Mouse (Mus musculus) hindbrain, embryonic 11.5 days (tissue): ENCODE measurements at regions not wholly inside any gene's neighbourhood (a gene's known extent, or its start where the extent isn't known, plus 50 kb on each side); places are given as distances from the start of the nearest gene placed in this dataset.

Experiments used
- ATAC-seq: fragments of 200-750 bp; cut with Nextera tagmentation; 2 replicates; pipeline ENCODE4 v1.8.0; 2017; ENCODE audit warnings: mild to moderate bottlenecking, moderate TSS enrichment, moderate library complexity; ENCODE audit not compliant: low FRiP score
- DNase-seq: peaks from one replicate; pipeline ENCODE4 v3.0.0-alpha.2; 2015; ENCODE audit warnings: low spot score
- H3K27ac ChIP-seq: fragments of 300-500 bp; sonication (generic); 2 replicates; pipeline ENCODE4 v1.5.1; 2014; ENCODE audit warnings: mild to moderate bottlenecking, low read depth, low read length
- H3K27me3 ChIP-seq: fragments of 300-500 bp; sonication (generic); 2 replicates; pipeline ENCODE4 v1.6.1; 2014; ENCODE audit warnings: mild to moderate bottlenecking, low read length, moderate library complexity, mixed read lengths; ENCODE audit not compliant: control insufficient read depth, insufficient read depth
- H3K36me3 ChIP-seq: fragments of 300-500 bp; sonication (generic); 2 replicates; pipeline ENCODE4 v1.6.1; 2014; ENCODE audit warnings: mild to moderate bottlenecking, low read length, moderate library complexity, mixed read lengths; ENCODE audit not compliant: control insufficient read depth, insufficient read depth
- H3K4me1 ChIP-seq: fragments of 300-500 bp; sonication (generic); replicated peaks from 2 replicates; pipeline ENCODE4 v1.6.1; 2014; ENCODE audit warnings: low read length, mixed read lengths; ENCODE audit not compliant: control insufficient read depth, insufficient read depth
- H3K4me2 ChIP-seq: fragments of 300-500 bp; sonication (generic); replicated peaks from 2 replicates; pipeline ENCODE4 v1.6.1; 2014; ENCODE audit warnings: mild to moderate bottlenecking, low read depth, low read length
- H3K4me3 ChIP-seq: fragments of 300-500 bp; sonication (generic); 2 replicates; pipeline ENCODE4 v1.5.1; 2014; ENCODE audit warnings: low read depth, low read length
- H3K9ac ChIP-seq: fragments of 300-500 bp; sonication (generic); 2 replicates; pipeline ENCODE4 v1.6.1; 2014; ENCODE audit warnings: low read depth, low read length
- H3K9me3 ChIP-seq: fragments of 300-500 bp; sonication (generic); 2 replicates; pipeline ENCODE4 v1.6.1; 2016; ENCODE audit warnings: low read length; ENCODE audit not compliant: control insufficient read depth
- WGBS: fragments of 180-500 bp; shearing (Covaris S2); extraction: QIAGEN DNeasy Blood & Tissue Kit; methylation state at CpG from one replicate; pipeline ENCODE4 v1.1.7; 2014; 5-methylcytosine and 5-hydroxymethylcytosine counted together

GRCm38 (mm10) chr6:140348578-140348977, 75.3 kb upstream of the Plekha5 start:
- H3K4me3 ChIP-seq: no peak overlapping the region
- H3K36me3 ChIP-seq: no peaks in the 10 kb centered on the region
- no peak for ATAC-seq
- H3K4me2 ChIP-seq: no peak overlapping the region
- no peaks in the 10 kb centered on the region for H3K27me3 ChIP-seq
- H3K9ac ChIP-seq: no peak overlapping the region
- no peak for DNase-seq
- H3K27ac ChIP-seq: no peak overlapping the region
- WGBS: 94% methylated on average over 16 of the region's 16 CpGs
- no peaks in the 10 kb centered on the region for H3K9me3 ChIP-seq
- H3K4me1 ChIP-seq: no peaks in the 10 kb centered on the region

- no peak overlapping the region for H3K4me3 ChIP-seq
- H3K9ac ChIP-seq: no peak overlapping the region
- 73% methylated on average over 6 of the region's 6 CpGs for WGBS
- DNase-seq (no peak), ATAC-seq (no peak)
- H3K27me3 ChIP-seq: no peaks in the 10 kb centered on the region
- H3K27ac ChIP-seq: no peak overlapping the region
- no peaks in the 10 kb centered on the region for H3K9me3 ChIP-seq
- H3K4me2 ChIP-seq: no peak overlapping the region
- no peaks in the 10 kb centered on the region for H3K4me1 ChIP-seq
- no peaks in the 10 kb centered on the region for H3K36me3 ChIP-seq
Observed at GRCm38 (mm10) chr6:140346929-140347328, 76.9 kb upstream of the Plekha5 start.

GRCm38 (mm10) chr6:140343638-140344037, 80.2 kb upstream of the Plekha5 start:
- no peaks in the 10 kb centered on the region for H3K27me3 ChIP-seq
- no peaks in the 10 kb centered on the region; the same call in 1 of the 2 replicates for H3K4me1 ChIP-seq
- no peak for DNase-seq
- H3K9ac ChIP-seq: no peak overlapping the region
- 71% methylated on average over 11 of the region's 11 CpGs for WGBS
- peak overlapping the region; percentile 14; the same call in 1 of the 2 replicates for H3K27ac ChIP-seq
- H3K4me2 ChIP-seq: no peak overlapping the region
- ATAC-seq: 0 out of 2 replicates have a peak, but pooled peaks have one; percentile 12
- no peak overlapping the region for H3K4me3 ChIP-seq
- H3K36me3 ChIP-seq: no peaks in the 10 kb centered on the region
- no peaks in the 10 kb centered on the region for H3K9me3 ChIP-seq

- no peak overlapping the region for H3K9ac ChIP-seq
- H3K4me3 ChIP-seq: no peak overlapping the region
- no peaks in the 10 kb centered on the region for H3K27me3 ChIP-seq
- DNase-seq (peak; percentile 51), ATAC-seq (peak; percentile 70)
- no peak overlapping the region for H3K27ac ChIP-seq
- no peak overlapping the region for H3K4me2 ChIP-seq
- peaks cover 7% of the 10 kb centered on the region for H3K4me1 ChIP-seq
- H3K9me3 ChIP-seq: no peaks in the 10 kb centered on the region
- 27% methylated on average over 1 of the region's 1 CpGs for WGBS
- no peaks in the 10 kb centered on the region for H3K36me3 ChIP-seq
Observed at GRCm38 (mm10) chr6:140342881-140343280, 81.0 kb upstream of the Plekha5 start.

- Histone ChIP-seq H3K4me2 (no peak overlapping the region), H3K4me1 (peaks cover 8% of the 10 kb centered on the region), H3K27ac (no peak overlapping the region), H3K36me3 (no peaks in the 10 kb centered on the region), H3K9ac (no peak overlapping the region), H3K4me3 (no peak overlapping the region), H3K27me3 (no peaks in the 10 kb centered on the region), H3K9me3 (no peaks in the 10 kb centered on the region)
- WGBS: 84% methylated on average over 13 of the region's 13 CpGs
- DNase-seq (no peak), ATAC-seq (no peak)
Observed at GRCm38 (mm10) chr6:140339731-140340130, 84.1 kb upstream of the Plekha5 start.

GRCm38 (mm10) chr6:140337897-140338749, 85.7 kb upstream of the Plekha5 start:
- no peaks in the 10 kb centered on the region for H3K9me3 ChIP-seq
- H3K4me2 ChIP-seq: peak overlapping the region; percentile 32
- no peaks in the 10 kb centered on the region for H3K36me3 ChIP-seq
- DNase-seq (peak; percentile 42), ATAC-seq (0 out of 2 replicates have a peak, but pooled peaks have one; percentile 10)
- H3K27ac ChIP-seq: peak overlapping the region; percentile 61; the same call in 1 of the 2 replicates
- no peak overlapping the region for H3K4me3 ChIP-seq
- H3K9ac ChIP-seq: 0 out of 2 replicates have a peak overlapping the region, but pooled peaks have one; percentile 31
- no peaks in the 10 kb centered on the region for H3K27me3 ChIP-seq
- H3K4me1 ChIP-seq: peaks cover 8% of the 10 kb centered on the region
- WGBS: 31% methylated on average over 19 of the region's 19 CpGs

GRCm38 (mm10) chr6:140337083-140337491, 86.8 kb upstream of the Plekha5 start:
- peaks cover 8% of the 10 kb centered on the region for H3K4me1 ChIP-seq
- no peaks in the 10 kb centered on the region for H3K36me3 ChIP-seq
- H3K4me2 ChIP-seq: no peak overlapping the region; the same call in 1 of the 2 replicates
- no peak overlapping the region for H3K9ac ChIP-seq
- peak overlapping the region; percentile 43 for H3K27ac ChIP-seq
- DNase-seq (peak; percentile 51), ATAC-seq (peak; percentile 63)
- no peaks in the 10 kb centered on the region for H3K27me3 ChIP-seq
- H3K9me3 ChIP-seq: no peaks in the 10 kb centered on the region
- WGBS: 8% methylated on average over 2 of the region's 3 CpGs
- no peak overlapping the region for H3K4me3 ChIP-seq

GRCm38 (mm10) chr6:140336414-140336941, 87.4 kb upstream of the Plekha5 start:
- H3K4me3 ChIP-seq: no peak overlapping the region
- H3K9me3 ChIP-seq: no peaks in the 10 kb centered on the region
- H3K9ac ChIP-seq: no peak overlapping the region
- H3K27me3 ChIP-seq: no peaks in the 10 kb centered on the region
- H3K36me3 ChIP-seq: no peaks in the 10 kb centered on the region
- DNase-seq (peak; percentile 60), ATAC-seq (peak; percentile 70)
- peak overlapping the region; percentile 80 for H3K27ac ChIP-seq
- peaks cover 8% of the 10 kb centered on the region for H3K4me1 ChIP-seq
- H3K4me2 ChIP-seq: peak overlapping the region; percentile 22
- WGBS: 4% methylated on average over 13 of the region's 13 CpGs
